Mouse (Mus musculus): ENCODE measurements around the gene Gga1.

Gene Gga1

DNA sequence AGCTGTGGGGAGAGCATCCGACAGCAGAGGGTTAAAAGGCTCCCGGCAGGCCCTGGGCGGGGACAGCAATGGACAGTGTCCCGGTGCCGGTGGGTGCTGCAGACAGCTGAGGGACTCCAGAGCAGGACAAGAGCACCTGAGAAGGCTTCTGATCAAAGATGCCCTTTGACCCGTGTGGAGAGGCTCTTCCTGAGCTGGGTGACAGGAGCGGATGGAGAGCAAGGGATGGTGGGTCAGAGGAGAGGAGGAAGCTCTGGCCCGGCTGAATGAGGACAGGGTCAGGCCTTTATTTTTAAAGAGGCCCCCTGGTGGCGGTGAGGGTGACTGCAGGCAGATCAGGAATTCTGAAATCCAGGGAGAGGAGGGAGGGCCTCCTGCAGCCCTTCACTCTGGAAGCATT is 65.7 kb downstream of the Gga1 start:
- peak; percentile 55 for DNase-seq

Measured in thymus, postnatal 36 days (tissue).